Mouse (Mus musculus) heart, postnatal 0 days (tissue): ENCODE data around the gene Gm4707. TPM values are rescaled to one million over a fixed set of nuclear protein-coding genes. Genes with fewer than 3 reads are reported as not detected.
"Not testable (repeated sequence)": the region's sequence is repeated elsewhere in the genome, so short reads cannot be mapped to it uniquely, and the experiment has no call there.

Source experiments
- ATAC-seq: fragments of 200-750 bp; cut with Nextera tagmentation; 2 replicates; pipeline ENCODE4 v1.8.0; 2017; ENCODE audit warnings: low read depth, moderate number of reproducible peaks, moderate library complexity; ENCODE audit not compliant: insufficient read depth
- DNase-seq: peaks from one replicate; pipeline ENCODE4 v3.0.0-alpha.2; 2016; ENCODE audit warnings: low spot score
- H3K27ac ChIP-seq: fragments of 300-500 bp; sonication (generic); 2 replicates; pipeline ENCODE4 v1.5.1; 2014; ENCODE audit warnings: low read depth, mild to moderate bottlenecking
- H3K27me3 ChIP-seq: fragments of 300-500 bp; sonication (generic); 2 replicates; pipeline ENCODE4 v1.6.1; 2014; ENCODE audit warnings: low read length, mixed read lengths; ENCODE audit not compliant: control insufficient read depth, insufficient read depth
- H3K36me3 ChIP-seq: fragments of 300-500 bp; sonication (generic); replicated peaks from 2 replicates; pipeline ENCODE4 v1.6.1; 2014; ENCODE audit warnings: low read length, mixed read lengths; ENCODE audit not compliant: control insufficient read depth, insufficient read depth
- H3K4me1 ChIP-seq: fragments of 300-500 bp; sonication (generic); 2 replicates; pipeline ENCODE4 v1.6.1; 2014; ENCODE audit warnings: antibody characterized with exemption; ENCODE audit not compliant: control insufficient read depth, insufficient read depth
- H3K4me2 ChIP-seq: fragments of 300-500 bp; sonication (generic); 2 replicates; pipeline ENCODE4 v1.6.1; 2014; ENCODE audit warnings: low read depth, mild to moderate bottlenecking, low read length, moderate library complexity
- H3K4me3 ChIP-seq: fragments of 300-500 bp; sonication (generic); 2 replicates; pipeline ENCODE4 v1.5.1; 2014; ENCODE audit warnings: low read depth, low read length
- H3K9ac ChIP-seq: fragments of 300-500 bp; sonication (generic); replicated peaks from 2 replicates; pipeline ENCODE4 v1.6.1; 2014; ENCODE audit warnings: low read depth, low read length, mixed read lengths
- H3K9me3 ChIP-seq: fragments of 300-500 bp; sonication (generic); replicated peaks from 2 replicates; pipeline ENCODE4 v1.6.1; 2016; ENCODE audit warnings: low read length; ENCODE audit not compliant: control insufficient read depth
- CTCF ChIP-seq: IDR thresholded peaks from 2 replicates; pipeline ENCODE4 v1.5.1; 2016; ENCODE audit warnings: antibody characterized with exemption, control low read depth, low read depth
- EP300 ChIP-seq: IDR thresholded peaks from 2 replicates; pipeline ENCODE4 v1.6.1; 2016; ENCODE audit warnings: antibody characterized with exemption, low read depth
- WGBS: fragments of 180-500 bp; shearing (Covaris S2); extraction: QIAGEN DNeasy Blood & Tissue Kit; methylation state at CpG from one replicate; pipeline ENCODE4 v1.1.7; 2014; 5-methylcytosine and 5-hydroxymethylcytosine counted together
- polyA plus RNA-seq: library from polyadenylated mRNA; unstranded; fragments of >200 nt; fragmentation: Nextera tagmentation; extraction: Ambion mirVana; gene quantifications from 2 replicates; pipeline ENCODE4 v1.2.1, GENCODE M21; 2015
- total RNA-seq: library from RNA; depleted of rRNA; stranded (reverse); fragments of >200 nt; gene quantifications from 2 replicates; pipeline ENCODE4 v1.2.3, GENCODE M21; 2014; ENCODE audit warnings: low replicate concordance

Gm4707 gene
- total and polyA plus RNA-seq, 2 experiments from 2014 or later: 0.69 to 0.90 TPM

DNA sequence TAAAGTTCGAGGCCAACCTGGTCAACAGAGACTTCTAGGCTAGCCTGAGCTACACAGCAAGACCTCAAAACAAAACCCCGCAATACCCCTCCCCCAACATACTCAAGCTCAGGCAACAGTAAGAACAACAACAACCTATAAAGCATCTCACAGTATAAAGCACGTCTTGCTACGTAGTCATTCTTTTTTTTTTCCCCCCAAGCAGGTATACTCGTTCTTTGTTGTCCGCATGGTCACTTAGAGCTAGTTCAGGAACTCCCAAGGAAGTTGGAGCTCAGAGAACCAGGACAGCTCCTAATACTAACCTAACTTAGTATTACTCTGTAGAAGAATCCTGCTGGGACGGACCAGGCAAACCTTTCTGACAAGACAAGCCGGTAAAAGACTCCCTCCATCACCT is 14.4 kb upstream of the Gm4707 start:
- WGBS: 10% methylated on average over 8 of the region's 8 CpGs
- Histone ChIP-seq H3K36me3 (no peaks in the 10 kb centered on the region), H3K27ac (no peak overlapping the region), H3K4me1 (peaks cover 7% of the 10 kb centered on the region; the same call in 1 of the 2 replicates), H3K9ac (peak overlapping the region; percentile 86), H3K27me3 (no peaks in the 10 kb centered on the region), H3K4me3 (peak overlapping the region; percentile 99), H3K4me2 (peak overlapping the region; percentile 95), H3K9me3 (no peaks in the 10 kb centered on the region)
- DNase-seq (no peak), ATAC-seq (no peak)
- TF ChIP-seq EP300: no peak
- no peak for TF ChIP-seq CTCF

GRCm38 (mm10) chr17:71471261-71471660 is 11.5 kb upstream of the Gm4707 start:
- no peak overlapping the region for H3K27ac ChIP-seq
- H3K36me3 ChIP-seq: no peaks in the 10 kb centered on the region
- 55% methylated on average over 2 of the region's 2 CpGs for WGBS
- H3K4me2 ChIP-seq: no peak overlapping the region
- H3K4me3 ChIP-seq: no peak overlapping the region
- H3K27me3 ChIP-seq: no peaks in the 10 kb centered on the region
- ATAC-seq (no peak), DNase-seq (no peak)
- no peak for TF ChIP-seq CTCF
- TF ChIP-seq EP300: no peak
- H3K9me3 ChIP-seq: no peaks in the 10 kb centered on the region
- no peak overlapping the region for H3K9ac ChIP-seq
- H3K4me1 ChIP-seq: peaks cover 7% of the 10 kb centered on the region; the same call in 1 of the 2 replicates

GRCm38 (mm10) chr17:71460312-71460711 is 594 bp upstream of the Gm4707 start:
- TF ChIP-seq CTCF: no peak
- no peak for TF ChIP-seq EP300
- no peaks in the 10 kb centered on the region for H3K9me3 ChIP-seq
- H3K4me3 ChIP-seq: no peak overlapping the region
- no peak overlapping the region for H3K9ac ChIP-seq
- no peak for DNase-seq
- no peak overlapping the region for H3K4me2 ChIP-seq
- H3K4me1 ChIP-seq: no peaks in the 10 kb centered on the region
- H3K27ac ChIP-seq: no peak overlapping the region
- no peak for ATAC-seq
- no peaks in the 10 kb centered on the region for H3K27me3 ChIP-seq
- WGBS: 91% methylated on average over 3 of the region's 3 CpGs
- peaks cover 24% of the 10 kb centered on the region for H3K36me3 ChIP-seq

DNA sequence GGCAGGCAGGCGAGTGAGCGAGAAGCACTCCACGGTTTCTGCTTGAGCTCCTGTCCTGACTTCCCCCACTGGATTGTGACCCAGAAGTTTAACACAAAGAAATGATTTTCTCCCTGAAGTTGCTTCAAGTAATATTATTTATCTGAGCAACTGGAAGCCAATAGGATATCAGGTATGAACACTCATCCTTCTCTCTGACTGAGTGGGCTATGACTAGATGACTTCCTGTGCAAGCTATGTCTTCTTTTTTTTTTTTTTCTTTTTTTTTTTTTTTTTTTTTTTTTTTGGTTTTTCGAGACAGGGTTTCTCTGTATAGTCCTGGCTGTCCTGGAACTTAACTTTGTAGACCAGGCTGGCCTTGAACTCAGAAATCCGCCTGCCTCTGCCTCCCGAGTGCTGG is 2.4 kb downstream of the Gm4707 start:
- not testable (repeated sequence) for ATAC-seq, H3K4me2 ChIP-seq, H3K27ac ChIP-seq, H3K4me1 ChIP-seq, H3K27me3 ChIP-seq, H3K9ac ChIP-seq, DNase-seq, H3K9me3 ChIP-seq, H3K4me3 ChIP-seq
- peaks cover 11% of the 10 kb centered on the region for H3K36me3 ChIP-seq
- 93% methylated on average over 6 of the region's 6 CpGs for WGBS

GRCm38 (mm10) chr17:71445191-71445590 is 14.5 kb downstream of the Gm4707 start:
- Histone ChIP-seq H3K9me3 (no peaks in the 10 kb centered on the region), H3K36me3 (peaks cover 37% of the 10 kb centered on the region), H3K9ac (no peak overlapping the region), H3K4me1 (no peaks in the 10 kb centered on the region), H3K4me3 (no peak overlapping the region), H3K4me2 (no peak overlapping the region), H3K27ac (no peak overlapping the region), H3K27me3 (no peaks in the 10 kb centered on the region)
- 69% methylated on average over 6 of the region's 6 CpGs for WGBS
- TF ChIP-seq CTCF: no peak
- no peak for TF ChIP-seq EP300
- DNase-seq: no peak
- ATAC-seq: peak; percentile 57; the same call in 1 of the 2 replicates

DNA sequence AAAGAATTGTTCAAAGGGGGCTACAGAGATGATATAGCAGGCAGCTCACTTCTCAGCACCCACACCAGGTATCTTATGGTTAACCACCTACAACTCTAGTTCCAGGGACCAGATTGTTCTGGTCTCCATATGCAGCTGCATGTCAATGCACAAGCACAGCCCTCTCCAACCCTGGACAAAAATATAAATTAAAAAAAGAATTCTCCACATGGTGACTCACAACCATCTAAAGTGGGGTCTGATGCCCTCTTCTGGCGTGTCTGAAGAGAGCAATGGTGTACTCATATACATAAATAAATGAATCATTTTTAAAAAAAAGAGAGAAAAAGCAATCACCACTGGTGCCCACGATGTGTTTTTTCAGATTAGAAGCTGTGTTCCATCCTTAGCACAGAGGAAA is 15.0 kb downstream of the Gm4707 start:
- Histone ChIP-seq H3K36me3 (peaks cover 37% of the 10 kb centered on the region), H3K27me3 (no peaks in the 10 kb centered on the region), H3K9ac (no peak overlapping the region), H3K4me3 (no peak overlapping the region), H3K4me1 (no peaks in the 10 kb centered on the region), H3K4me2 (no peak overlapping the region), H3K27ac (no peak overlapping the region), H3K9me3 (no peaks in the 10 kb centered on the region)
- TF ChIP-seq EP300 (no peak), CTCF (peak; percentile 34; the same call in 1 of the 2 replicates)
- ATAC-seq (no peak), DNase-seq (no peak)
- WGBS: 86% methylated on average over 2 of the region's 2 CpGs
